Mouse (Mus musculus) adrenal gland, adult (tissue): ENCODE measurements around the gene Gm42878.
"Not testable (repeated sequence)": the region's sequence is repeated elsewhere in the genome, so short reads cannot be mapped to it uniquely, and the experiment has no call there.

Experiments
- DNase-seq, 2 experiments: peaks; one replicate each; pipeline ENCODE4 v3.0.0; 2022 to 2023; ENCODE audit warnings: low spot score in 1 of 2; ENCODE audit not compliant: inconsistent age in 2 of 2

The Gm42878 gene

GRCm38 (mm10) chr5:121566035-121566681, 20.9 kb upstream of the Gm42878 start:
- peak in 1 of 2 experiments; percentile 60 for DNase-seq

GRCm38 (mm10) chr5:121564468-121564895, 19.2 kb upstream of the Gm42878 start:
- DNase-seq = peak; percentile 88 to 96

- no peak for DNase-seq
Measured at GRCm38 (mm10) chr5:121562436-121562835, 17.2 kb upstream of the Gm42878 start.

- no peak for DNase-seq
Measured at GRCm38 (mm10) chr5:121549196-121549595, 3.9 kb upstream of the Gm42878 start.

GRCm38 (mm10) chr5:121547084-121547483, 1.8 kb upstream of the Gm42878 start:
- no peak for DNase-seq

- peak; percentile 61 to 80 for DNase-seq
Measured at GRCm38 (mm10) chr5:121546530-121546895, 1.2 kb upstream of the Gm42878 start.

- peak; percentile 97 to 99 for DNase-seq
Measured at GRCm38 (mm10) chr5:121545793-121546529, 679 bp upstream of the Gm42878 start, which contains the start of gene Mapkapk5. Gene Mapkapk5, minus strand, starts transcription at chr5:121545905.

- DNase-seq = no peak
Measured at GRCm38 (mm10) chr5:121543370-121543769, 1.9 kb downstream of the Gm42878 start.

GRCm38 (mm10) chr5:121541235-121541634, 4.0 kb downstream of the Gm42878 start:
- no peak for DNase-seq

- no peak for DNase-seq
Measured at GRCm38 (mm10) chr5:121540066-121540465, 5.2 kb downstream of the Gm42878 start.

GRCm38 (mm10) chr5:121537588-121537987, 7.7 kb downstream of the Gm42878 start:
- DNase-seq = no peak

GRCm38 (mm10) chr5:121536921-121537555, 8.2 kb downstream of the Gm42878 start:
- DNase-seq = no peak

- no peak for DNase-seq
Measured at GRCm38 (mm10) chr5:121535116-121535515, 10.2 kb downstream of the Gm42878 start.

- no peak for DNase-seq
Measured at GRCm38 (mm10) chr5:121534521-121534920, 10.8 kb downstream of the Gm42878 start.

- DNase-seq = peak in 1 of 2 experiments; percentile 64
Measured at GRCm38 (mm10) chr5:121526961-121527360, 18.3 kb downstream of the Gm42878 start.

- DNase-seq = peak; percentile 39 to 82
Measured at GRCm38 (mm10) chr5:121526526-121526925, 18.8 kb downstream of the Gm42878 start.

- DNase-seq = no peak
Measured at GRCm38 (mm10) chr5:121525774-121526450, 19.4 kb downstream of the Gm42878 start.

GRCm38 (mm10) chr5:121519758-121520157, 25.5 kb downstream of the Gm42878 start:
- DNase-seq = not testable (repeated sequence)

GRCm38 (mm10) chr5:121518983-121519382, 26.3 kb downstream of the Gm42878 start:
- DNase-seq = no peak

- DNase-seq = no peak
Measured at GRCm38 (mm10) chr5:121510009-121510408, 35.3 kb downstream of the Gm42878 start.

GRCm38 (mm10) chr5:121506846-121507245, 38.4 kb downstream of the Gm42878 start:
- DNase-seq = no peak
